Mouse (Mus musculus): ENCODE measurements around the gene Gnao1.

Gene Gnao1

DNA sequence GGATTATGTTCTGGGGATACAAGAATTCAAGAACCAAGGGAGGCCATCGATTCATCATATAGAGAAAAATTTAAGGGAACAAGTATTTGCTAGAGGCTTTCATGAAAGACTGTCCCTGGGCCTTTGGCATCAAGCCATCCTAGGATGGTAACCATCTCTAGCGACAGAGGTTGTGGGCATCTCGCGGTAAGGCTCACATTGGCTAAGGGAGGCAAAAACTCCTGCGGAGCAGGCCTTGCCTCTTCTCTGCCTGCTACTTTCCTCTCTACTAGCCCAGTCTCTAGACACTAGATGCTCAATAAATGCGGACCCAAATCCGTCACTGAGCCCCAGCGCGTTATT, at the start of gene Gnao1:
TSS of gene Gnao1 (plus strand) at position 281 of the 342 bp plus-strand sequence.
- DNase-seq: no peak

DNA sequence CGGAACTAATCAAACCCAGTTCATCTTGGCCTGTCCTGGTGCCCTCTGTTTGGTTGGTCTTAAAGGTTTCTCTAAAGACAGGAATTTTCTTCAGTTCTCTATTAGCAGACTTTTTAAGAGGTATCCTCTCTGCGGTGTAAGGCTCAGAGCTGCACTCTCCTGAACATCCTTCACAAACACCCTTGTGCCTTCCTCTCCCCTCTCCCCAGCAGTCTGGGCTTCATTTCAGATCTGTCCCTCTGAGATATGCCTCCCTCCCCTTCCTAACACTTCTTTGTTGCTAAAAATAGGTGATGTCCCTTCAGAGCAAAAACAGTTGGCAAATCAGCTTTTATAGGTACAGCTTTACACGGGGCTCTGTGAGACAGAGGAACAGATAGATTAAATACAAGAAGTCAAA, 32.2 kb upstream of the Gnao1 start:
- no peak for DNase-seq

DNA sequence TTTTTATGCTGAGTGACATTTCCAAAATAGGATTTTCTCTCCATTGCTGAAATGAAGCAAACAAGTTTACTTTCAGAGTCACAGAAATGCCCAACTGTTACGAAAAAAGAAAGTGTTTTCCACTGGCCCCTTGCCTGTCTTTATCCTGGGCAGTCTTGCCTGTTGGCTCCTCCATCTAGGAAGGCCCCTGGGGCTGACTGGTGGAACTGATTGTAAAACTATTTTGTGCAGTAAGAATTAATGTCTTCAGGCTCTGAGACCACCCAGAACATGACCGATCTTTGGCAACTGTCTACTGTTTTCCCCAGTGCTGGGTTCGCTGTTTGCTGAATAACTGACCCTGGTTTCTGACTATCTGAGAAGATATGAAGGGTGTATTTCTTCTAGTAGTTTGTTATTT, 540 bp upstream of the Gnao1 start:
- DNase-seq: no peak

DNA sequence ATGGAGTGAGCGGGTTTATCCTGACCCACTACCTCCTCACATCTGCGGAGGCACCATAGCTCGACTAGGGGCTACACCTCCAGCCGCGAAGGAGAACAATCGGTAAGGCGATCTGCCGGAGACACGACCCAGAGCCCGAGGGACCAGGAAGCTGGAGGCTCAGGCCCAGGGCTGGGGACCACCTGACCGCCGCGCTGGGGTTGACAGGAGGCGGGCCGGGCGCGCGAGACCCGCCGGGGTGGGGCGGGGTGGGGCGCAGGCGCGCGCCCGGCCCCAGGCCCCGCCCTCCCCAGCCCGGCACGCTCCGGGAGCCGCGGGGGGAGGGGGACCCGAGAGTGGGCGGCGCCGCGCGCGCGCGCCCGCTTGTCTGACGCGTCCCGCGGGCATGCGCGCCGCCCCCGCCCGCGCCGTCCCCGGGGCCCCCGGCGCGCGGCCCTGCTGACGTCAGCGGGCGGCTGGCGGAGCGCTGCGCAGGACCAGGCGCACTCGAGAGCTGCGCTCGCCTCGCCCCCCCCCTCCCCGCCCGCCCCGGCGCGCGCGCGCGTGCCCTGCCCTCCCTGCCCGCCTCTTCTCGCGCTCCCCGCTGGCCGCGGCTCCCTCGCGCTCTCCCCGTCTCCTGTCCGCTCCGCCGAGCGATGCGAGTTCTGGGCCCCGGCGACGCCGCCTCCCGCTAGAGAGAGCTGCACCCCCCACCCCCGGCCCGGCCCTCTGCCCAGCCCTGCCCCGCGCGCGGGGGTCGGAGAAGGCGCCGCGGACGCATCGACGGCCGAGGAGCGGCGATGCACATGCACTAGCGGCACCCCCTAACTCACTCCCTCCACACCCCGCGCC, 477 bp downstream of the Gnao1 start:
- DNase-seq: peak; percentile 93

DNA sequence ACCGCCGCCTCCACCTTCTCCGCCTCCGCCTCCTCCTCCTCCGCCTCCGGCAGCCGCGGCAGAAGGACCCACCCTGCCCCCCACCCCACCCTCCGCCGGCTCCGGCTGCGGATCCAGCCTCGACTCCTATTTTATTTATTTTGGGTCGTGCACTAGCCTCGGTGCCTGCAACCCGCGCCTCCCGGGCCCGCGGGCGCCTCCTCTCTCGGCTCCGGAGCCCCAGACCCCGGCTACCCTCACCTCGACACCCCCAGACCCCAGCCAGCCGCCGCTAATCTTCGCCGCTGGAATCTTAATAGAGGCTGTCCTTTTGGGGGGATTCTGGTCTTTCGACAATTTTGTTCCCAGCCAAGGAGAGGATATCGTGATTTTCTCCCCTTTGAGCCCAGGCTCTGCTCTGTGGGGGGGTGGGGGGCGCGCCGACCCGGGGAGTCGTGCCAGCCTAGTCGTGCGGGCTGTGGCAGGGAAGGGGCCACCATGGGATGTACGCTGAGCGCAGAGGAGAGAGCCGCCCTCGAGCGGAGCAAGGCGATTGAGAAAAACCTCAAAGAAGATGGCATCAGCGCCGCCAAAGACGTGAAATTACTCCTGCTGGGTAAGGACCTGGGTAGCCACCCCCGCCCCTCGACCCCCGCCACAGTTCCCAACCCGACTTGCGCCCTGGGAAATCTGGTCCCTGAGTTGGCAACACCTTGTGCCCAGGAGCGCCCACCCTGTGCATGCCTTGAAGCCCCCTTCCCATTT, 1.3 kb downstream of the Gnao1 start:
- DNase-seq: peak; percentile 27

DNA sequence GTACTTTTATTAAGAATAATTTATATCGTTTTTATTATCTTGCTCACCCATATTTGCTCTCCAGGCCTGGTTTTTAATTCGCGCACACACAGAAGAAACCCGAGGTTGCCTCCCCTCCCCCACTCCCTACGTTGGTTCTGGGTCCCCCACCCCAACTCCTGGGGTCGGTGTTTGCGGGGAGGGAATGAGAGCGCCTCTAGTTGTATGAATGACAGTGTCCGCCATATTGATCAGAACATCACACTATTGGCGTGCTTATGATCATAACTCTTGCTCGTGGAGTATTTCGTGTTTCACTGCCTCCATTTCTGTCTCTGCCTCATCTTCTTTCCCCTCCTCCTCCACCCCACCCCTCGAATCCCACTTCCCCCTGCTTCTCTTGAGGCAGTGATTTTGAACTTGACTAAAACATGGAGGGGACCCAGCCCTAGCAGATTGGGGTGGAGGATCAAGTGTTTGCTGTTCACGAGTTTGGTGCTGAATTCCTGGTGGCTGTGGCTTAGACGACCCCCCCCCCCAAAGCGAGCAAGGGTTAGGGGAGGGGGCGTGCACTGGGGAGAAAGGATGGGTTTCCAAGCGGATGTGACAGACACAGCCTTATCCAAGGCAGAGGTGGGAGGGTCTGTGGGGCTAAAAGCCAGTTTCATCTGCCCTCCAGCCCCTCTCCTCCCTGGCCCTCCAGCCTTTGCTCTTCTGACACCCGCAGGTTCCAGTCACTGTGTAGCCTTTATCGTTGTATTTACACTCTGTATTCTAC, 2.1 kb downstream of the Gnao1 start:
- DNase-seq: no peak

DNA sequence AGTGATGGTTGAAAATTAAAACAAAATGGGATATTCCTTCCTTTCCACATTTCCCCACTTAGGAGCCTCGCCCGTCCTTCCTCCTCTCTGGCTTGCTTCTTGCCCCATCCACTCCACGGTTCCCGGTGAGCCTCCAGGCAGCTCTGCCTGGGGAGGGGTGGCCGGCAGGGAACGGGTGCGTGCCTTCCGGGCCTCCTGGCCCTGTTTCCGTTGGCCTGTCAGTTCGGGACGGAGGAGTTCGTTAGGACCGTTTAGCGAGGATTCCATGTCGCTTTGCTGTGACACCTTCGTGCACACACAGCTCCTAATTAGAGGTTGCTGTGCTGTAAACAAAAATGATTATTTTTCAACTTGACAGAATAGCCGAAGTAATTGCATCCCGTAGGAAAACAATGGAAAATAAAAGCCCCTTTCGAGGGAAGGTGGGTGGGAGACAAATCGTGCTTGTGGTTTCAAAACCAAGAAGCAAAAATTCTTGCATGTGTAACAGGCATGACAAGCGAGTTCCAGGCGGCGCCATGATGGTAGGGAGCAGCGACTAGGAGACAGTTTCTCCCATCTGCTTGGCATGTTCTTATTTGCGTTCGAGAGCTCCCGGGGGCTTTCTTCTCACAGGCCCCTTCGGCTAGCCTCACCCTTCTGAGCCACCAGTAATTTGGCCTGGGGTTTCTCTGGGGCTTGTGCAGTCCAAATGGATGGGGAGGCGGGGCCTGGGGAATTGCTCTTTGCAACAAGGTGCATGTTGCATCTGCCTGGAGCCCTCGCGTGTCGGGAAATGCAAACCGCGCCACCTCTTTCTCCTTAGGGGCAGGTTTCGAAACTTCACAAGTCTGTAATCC, 3.0 kb downstream of the Gnao1 start:
- DNase-seq: no peak

DNA sequence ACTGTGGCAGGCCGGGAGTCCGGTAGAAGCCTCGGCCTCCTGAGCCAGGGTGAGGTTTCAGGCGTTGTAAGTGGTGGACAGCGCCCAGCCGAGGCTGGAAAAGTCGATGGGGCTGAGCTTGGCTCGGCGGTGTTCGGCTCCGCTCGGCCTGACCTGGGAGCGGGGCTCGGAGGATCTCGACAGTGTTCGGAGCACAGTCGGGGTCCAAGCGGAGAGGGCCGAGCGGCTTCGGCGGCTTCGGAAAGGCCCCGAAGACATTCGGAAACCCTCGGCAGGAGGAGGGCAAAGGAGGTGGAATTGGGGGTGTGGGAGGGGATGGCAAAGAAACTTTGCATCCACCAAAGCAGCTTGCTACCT, 3.6 kb downstream of the Gnao1 start:
- DNase-seq: peak; percentile 96

DNA sequence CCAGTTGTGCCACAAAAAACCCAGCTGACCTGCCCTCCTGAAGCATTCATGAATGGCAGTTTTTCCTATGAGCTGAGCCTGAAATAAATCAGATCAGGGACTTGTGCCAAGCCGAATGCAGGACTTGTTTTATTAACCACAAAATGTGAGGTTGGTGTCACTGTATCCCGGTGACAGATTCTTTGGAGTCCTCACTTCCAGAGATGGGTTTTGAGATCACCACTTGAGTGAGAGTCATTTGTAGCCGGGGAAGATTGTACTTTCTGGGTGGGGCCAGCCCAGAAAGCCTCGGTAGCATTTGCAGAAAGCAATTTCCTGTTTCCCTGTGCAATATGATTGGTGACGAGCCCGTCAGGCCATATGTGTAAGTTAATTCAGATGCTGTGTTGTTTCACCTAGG, 4.5 kb downstream of the Gnao1 start:
- DNase-seq: no peak

DNA sequence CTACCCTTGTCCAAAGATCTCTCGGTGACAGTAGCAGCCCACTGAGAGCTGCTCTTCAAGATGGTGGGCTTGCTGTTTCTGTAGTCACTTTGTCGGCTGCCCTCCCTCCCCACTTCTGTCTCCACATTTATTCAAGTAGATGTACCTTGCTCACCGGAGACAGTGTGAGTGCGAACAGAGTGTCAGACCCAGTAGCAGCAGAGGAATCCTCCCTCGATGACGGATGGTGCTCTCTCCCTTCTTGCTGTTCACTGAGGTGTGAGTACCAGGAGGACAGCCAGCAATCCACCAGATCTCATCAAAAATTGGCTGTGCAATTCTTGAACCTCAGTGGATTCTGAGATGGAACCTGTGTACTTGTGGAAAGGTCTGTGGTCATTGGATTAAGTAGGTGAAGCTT, 6.5 kb downstream of the Gnao1 start:
- DNase-seq: no peak

DNA sequence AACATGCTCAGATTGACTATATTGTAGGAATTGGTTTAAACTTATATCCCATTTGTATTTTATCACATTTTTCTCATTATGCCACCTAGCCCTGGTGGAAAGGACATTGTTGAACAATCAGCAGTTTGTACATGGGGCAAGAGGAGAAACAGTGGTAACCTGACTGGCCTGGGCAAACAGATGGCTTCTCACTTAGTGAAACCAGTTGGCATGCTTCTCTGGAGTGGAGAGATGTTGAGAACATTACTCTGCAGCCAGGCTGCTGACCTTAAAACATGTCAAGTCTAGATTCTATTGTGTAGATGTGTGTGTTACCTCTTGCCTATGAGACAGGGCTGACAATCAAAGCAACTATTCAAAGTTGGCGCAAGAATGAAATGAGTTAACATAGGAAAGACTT, 7.6 kb downstream of the Gnao1 start:
- no peak for DNase-seq

DNA sequence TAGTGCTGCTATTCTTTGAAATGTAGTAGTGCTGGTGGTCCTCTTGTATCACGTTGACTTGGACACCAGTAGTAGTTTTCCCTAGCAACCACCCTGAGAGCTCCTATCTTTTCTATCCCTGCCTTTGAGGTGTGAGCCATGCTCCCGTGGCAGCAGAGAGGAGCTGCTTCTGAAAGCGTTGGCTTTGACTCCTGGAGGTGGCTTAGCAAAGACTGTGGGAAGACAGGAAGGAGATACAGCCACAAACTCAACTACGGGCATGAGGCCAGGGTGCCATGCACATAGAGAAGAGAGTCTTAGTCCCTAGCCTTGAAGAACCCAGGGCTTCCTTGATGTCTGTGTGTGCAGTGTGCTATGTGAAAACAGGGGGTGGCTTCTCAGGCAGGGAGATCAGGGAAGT, 10.2 kb downstream of the Gnao1 start:
- no peak for DNase-seq

DNA sequence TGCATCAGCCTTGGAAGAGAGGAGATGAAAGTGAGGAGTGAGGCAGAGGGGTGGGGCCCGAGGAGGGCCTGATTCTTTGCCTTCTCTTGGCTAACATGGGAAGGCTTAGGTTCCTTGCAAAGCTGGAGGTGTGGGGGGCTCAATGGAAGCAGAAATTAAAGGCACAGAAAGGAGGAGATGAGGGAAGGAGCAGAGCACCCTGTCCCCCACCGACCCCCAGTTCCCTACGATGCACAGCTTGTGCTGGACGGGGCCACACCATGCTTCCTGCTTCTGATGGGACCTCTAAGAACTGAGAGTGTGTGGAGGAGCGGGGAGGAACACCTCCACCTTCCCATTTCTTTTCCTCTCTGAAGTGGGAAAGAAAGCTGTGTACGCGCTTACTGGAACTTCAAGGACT, 11.6 kb downstream of the Gnao1 start:
- DNase-seq: no peak

DNA sequence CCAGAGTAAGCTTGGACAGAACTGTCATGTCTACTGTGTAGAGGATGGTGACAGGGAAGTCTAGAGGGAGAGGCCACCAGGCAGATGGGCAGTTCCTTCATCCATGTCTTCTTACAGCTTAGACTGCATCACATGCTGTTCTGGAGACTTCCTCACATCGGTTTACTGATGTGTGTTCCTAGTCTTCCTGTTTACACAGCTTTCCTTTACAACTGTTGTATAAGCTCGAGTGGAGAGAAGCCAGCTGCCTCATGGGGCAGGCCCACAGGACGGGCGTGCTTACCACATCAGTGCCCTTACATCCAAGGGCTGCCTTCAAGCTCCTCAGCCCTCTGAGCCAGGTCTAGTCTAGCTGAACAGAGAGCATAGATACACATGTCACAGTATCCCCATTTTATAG, 15.6 kb downstream of the Gnao1 start:
- DNase-seq: no peak

DNA sequence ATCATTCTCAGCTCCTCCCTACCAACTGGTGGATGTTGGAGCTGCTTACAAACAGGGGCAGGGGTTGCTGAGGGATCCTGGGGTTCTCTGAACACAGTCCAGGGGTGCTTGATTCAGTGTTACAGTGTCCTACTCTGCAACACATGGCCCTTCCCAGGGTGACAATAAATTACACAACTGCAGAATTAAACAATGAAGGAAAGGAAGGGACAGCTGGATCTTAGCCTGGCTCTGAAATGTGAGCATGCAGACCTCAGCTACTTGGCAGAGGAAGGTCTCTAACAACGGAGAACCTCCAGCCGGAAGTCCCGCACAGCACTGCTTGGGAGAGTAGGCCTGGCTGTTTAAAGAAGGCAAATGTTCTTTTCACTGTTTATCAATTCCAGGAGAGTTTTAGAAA, 20.9 kb downstream of the Gnao1 start:
- DNase-seq: peak; percentile 54

DNA sequence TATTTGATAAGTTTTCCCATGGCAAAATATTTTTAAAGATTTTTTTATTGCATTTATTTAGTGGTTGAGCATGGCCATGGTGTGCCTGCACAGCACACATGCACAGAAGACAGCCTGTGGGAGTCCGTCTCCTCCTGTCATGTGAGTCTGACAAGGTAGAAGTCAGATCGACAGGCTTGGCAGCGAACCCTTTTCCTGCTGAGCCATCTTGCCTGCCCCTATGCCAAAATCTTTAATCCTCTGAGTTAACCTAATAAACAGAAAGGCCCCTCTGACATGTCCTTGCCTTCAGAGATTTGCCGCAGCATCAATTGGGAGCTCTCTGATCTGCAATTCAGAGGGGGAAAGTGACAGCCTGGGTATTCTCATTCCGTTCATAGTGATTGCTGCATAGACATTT, 26.0 kb downstream of the Gnao1 start:
- no peak for DNase-seq

DNA sequence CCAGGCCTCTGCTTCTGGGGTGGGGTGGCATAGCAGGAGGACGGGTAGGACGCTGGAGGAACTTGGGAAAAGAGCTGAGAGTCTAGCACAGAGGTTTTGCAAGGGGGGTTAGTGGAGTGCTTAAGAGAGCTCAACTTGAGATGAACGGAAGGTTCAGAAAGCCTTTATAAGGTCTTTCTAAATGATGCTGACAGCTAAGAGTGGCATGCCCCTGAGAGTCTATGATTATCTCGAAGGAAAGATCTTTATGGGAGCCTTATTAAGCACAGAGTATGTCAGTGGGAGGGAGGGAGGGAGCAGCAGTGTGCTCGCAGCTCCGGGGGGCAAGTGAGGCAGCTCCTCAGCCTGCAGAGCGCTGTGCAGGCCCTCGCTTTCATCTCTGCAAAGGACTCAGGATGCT, 29.3 kb downstream of the Gnao1 start:
- no peak for DNase-seq

DNA sequence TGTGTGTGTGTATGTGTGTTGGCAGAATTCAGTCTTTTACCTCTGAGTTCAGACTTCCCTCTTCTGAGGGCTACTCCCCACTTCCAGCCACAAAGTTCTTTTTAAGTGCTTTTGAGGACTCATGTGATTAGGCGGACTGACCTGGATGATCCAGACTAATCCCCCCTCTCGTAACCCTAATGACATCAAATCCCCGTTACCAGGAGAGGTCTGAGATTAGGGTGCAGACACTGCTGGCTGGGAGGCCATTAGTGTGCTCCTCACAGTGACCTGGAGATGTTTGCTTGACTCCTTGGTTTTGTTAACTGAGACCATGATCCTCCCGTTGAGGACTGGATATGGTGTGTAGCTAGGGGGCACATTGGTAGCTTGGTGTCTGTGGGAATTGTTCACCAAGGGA, 30.7 kb downstream of the Gnao1 start:
- no peak for DNase-seq

DNA sequence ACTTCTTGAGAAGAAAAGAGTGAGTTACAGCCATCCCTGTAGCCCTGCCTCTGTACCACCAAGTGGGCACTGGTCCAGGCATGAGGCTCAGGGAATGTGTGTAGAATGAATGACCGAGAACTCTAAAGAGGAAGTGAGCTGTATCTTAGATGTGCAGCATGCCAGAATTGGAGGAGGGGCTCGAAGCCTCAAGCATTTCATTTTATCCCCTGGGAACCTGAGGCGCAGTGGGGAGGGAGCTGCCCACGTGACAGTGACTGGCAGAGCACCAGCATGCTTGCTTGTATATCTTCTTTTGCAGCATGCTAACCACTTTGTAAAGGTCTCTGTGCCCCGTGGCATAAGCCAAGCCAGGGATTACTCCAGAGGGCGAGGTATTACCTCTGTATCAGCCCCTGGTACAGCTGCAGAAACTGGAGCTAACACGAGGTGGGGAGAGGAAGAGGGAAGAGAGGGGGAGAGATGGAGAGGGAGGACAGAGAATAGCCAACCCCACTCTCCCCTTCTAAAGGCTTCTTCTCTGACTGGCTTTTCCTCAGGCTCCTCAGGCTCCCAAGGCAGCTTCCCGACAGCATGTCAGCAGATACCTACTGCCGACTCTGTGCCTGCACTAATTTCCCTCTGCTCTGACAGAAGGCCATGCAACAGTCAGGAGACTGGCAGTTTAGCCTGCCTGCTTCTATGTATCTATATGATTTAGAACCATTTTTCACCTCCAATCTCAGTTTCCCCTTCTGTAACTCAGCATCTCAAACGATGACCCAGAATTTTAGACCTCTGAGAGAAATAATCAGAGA, 31.4 kb downstream of the Gnao1 start:
- DNase-seq: peak; percentile 70

DNA sequence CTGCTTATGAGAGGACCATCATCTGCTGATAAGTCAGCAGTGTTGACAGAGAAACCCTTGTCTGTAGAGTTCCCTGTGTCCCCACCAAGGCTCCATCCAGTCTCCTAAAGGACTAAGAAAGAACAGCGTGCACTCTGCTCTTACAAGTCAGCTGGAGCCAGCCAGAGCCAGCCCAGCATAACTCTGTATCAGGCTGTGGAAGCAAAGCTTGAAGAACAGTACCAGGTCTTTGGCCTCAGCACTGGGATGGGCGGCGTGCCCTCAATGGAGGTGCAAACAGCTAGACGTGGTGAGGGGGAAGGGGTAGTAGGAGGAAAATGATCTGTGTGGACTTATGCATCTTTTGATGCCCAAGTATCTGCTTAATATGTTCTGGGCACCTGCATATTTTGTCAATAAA, 32.8 kb downstream of the Gnao1 start:
- DNase-seq: no peak

DNA sequence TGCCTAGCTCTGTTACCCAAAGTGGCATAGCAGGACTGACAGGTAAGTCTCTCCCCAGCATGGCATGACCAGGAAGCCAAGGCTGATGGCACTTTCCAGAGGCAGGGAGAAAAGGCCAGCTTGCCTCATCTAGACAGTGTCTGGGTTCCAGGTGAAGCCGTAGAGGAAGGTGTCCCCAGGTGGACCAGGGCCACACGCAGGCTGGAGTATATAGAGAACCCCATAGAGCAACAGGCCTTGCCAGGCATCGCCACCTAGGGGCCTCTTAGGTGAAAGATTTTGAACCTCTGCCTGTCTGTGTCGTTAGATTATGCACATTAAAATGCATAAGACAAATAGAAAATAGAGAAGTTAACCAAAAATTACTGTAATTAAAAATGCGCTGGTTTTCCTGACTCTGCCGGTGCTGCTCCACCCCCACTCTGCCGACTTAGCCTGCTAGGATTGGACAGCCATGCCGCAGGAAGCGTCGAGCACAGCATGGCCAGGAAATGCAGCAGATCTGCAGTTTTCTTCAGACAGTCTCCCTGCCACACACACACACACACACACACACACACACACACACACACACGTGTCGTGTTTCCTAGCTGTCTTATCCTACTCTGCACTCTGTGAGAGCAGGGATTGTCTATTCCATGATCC, 34.2 kb downstream of the Gnao1 start:
- peak; percentile 40 for DNase-seq

DNA sequence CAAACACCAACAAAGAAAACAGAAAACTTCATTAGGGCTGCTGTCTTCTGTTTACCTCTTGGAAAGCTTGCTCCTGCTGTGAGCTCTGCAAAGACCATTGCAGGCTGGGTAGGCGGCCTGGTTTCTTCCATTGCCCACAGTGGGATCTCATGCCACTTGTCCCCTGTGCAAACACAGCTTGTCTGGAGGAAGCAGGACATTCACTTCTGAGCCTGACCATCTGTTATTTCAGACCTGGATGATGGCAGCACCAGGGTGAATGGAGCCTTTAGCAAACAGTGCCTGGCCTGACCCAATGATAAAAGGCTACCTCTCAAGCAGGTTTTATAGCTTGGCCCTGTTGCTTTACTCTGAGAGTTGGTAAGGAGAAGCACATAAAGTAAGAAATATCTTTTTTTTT, 35.4 kb downstream of the Gnao1 start:
- no peak for DNase-seq
